Mouse (Mus musculus) forebrain, embryonic 12.5 days (tissue): ENCODE measurements at regions not wholly inside any gene's neighbourhood (a gene's known extent, or its start where the extent isn't known, plus 50 kb on each side); places are given as distances from the start of the nearest gene placed in this dataset.
A peak's percentile ranks its signal among the peaks of the same experiment; 100 is the strongest.

ENCODE experiments used
- ATAC-seq: fragments of 200-750 bp; cut with Nextera tagmentation; 2 replicates; pipeline ENCODE4 v1.8.0; 2017; ENCODE audit warnings: moderate TSS enrichment; ENCODE audit not compliant: low FRiP score
- H3K27ac ChIP-seq: fragments of 300-500 bp; sonication (generic); 2 replicates; pipeline ENCODE4 v1.5.1; 2016; ENCODE audit warnings: mild to moderate bottlenecking
- H3K27me3 ChIP-seq: fragments of 300-500 bp; sonication (generic); 2 replicates; pipeline ENCODE4 v1.6.1; 2016; ENCODE audit warnings: mild to moderate bottlenecking
- H3K36me3 ChIP-seq: fragments of 300-500 bp; sonication (generic); replicated peaks from 2 replicates; pipeline ENCODE4 v1.6.1; 2016; ENCODE audit warnings: mild to moderate bottlenecking
- H3K4me1 ChIP-seq: fragments of 300-500 bp; sonication (generic); 2 replicates; pipeline ENCODE4 v1.6.1; 2016
- H3K4me2 ChIP-seq: fragments of 300-500 bp; sonication (generic); 2 replicates; pipeline ENCODE4 v1.6.1; 2016; ENCODE audit warnings: mild to moderate bottlenecking, moderate library complexity
- H3K4me3 ChIP-seq: fragments of 300-500 bp; sonication (generic); replicated peaks from 2 replicates; pipeline ENCODE4 v1.5.1; 2016; ENCODE audit warnings: mild to moderate bottlenecking
- H3K9ac ChIP-seq: fragments of 300-500 bp; sonication (generic); 2 replicates; pipeline ENCODE4 v1.6.1; 2016; ENCODE audit warnings: mild to moderate bottlenecking
- H3K9me3 ChIP-seq: fragments of 300-500 bp; sonication (generic); 2 replicates; pipeline ENCODE4 v1.6.1; 2016
- WGBS: fragments of 180-500 bp; shearing (Covaris S2); methylation state at CpG from one replicate; pipeline ENCODE4 v1.1.7; 2016; 5-methylcytosine and 5-hydroxymethylcytosine counted together

GRCm38 (mm10) chr3:40094040-40094439 is 437.0 kb upstream of the Intu start:
- WGBS, result 48% methylated on average over 6 of the region's 6 CpGs
- Histone ChIP-seq H3K4me3 (no peak overlapping the region), H3K4me1 (peaks cover 18% of the 10 kb centered on the region)

GRCm38 (mm10) chr3:40094701-40095100 is 436.4 kb upstream of the Intu start:
- Histone ChIP-seq H3K27me3 (0 out of 2 replicates have a peak, but pooled peaks cover 3% of the 10 kb centered on the region), H3K4me2 (no peak overlapping the region), H3K4me3 (no peak overlapping the region), H3K36me3 (no peaks in the 10 kb centered on the region), H3K27ac (no peak overlapping the region), H3K9ac (no peak overlapping the region), H3K9me3 (no peaks in the 10 kb centered on the region; the same call in 1 of the 2 replicates), H3K4me1 (peaks cover 18% of the 10 kb centered on the region)
- no peak for ATAC-seq

More at GRCm38 (mm10) chr3:40094040-40094439, 437.0 kb upstream of the Intu start:
- Histone ChIP-seq H3K36me3 (no peaks in the 10 kb centered on the region), H3K9me3 (no peaks in the 10 kb centered on the region; the same call in 1 of the 2 replicates), H3K27me3 (no peaks in the 10 kb centered on the region), H3K4me2 (no peak overlapping the region), H3K9ac (no peak overlapping the region), H3K27ac (peak overlapping the region; percentile 61; the same call in 1 of the 2 replicates)
- ATAC-seq, result no peak

- Histone ChIP-seq H3K36me3 (no peaks in the 10 kb centered on the region), H3K9ac (no peak overlapping the region), H3K27ac (peak overlapping the region; percentile 56), H3K4me3 (no peak overlapping the region), H3K4me1 (peaks cover 12% of the 10 kb centered on the region), H3K9me3 (no peaks in the 10 kb centered on the region; the same call in 1 of the 2 replicates), H3K4me2 (no peak overlapping the region), H3K27me3 (0 out of 2 replicates have a peak, but pooled peaks cover 3% of the 10 kb centered on the region)
- ATAC-seq, result peak; percentile 97; the same call in 1 of the 2 replicates
- WGBS, result 9% methylated on average over 4 of the region's 4 CpGs
Measured at GRCm38 (mm10) chr3:40102698-40103097, 428.4 kb upstream of the Intu start.

- H3K27me3 ChIP-seq, result no peaks in the 10 kb centered on the region
- H3K36me3 ChIP-seq, result no peaks in the 10 kb centered on the region
- no peak overlapping the region for H3K9ac ChIP-seq
- H3K4me3 ChIP-seq, result no peak overlapping the region
- H3K9me3 ChIP-seq, result no peaks in the 10 kb centered on the region
- H3K4me2 ChIP-seq, result no peak overlapping the region
- ATAC-seq, result no peak
- no peak overlapping the region for H3K27ac ChIP-seq
- 63% methylated on average over 4 of the region's 4 CpGs for WGBS
- H3K4me1 ChIP-seq, result peaks cover 14% of the 10 kb centered on the region
Measured at GRCm38 (mm10) chr3:40114811-40115210, 416.3 kb upstream of the Intu start.

- H3K36me3 ChIP-seq, result no peaks in the 10 kb centered on the region
- no peak overlapping the region for H3K27ac ChIP-seq
- H3K9me3 ChIP-seq, result no peaks in the 10 kb centered on the region
- H3K4me2 ChIP-seq, result no peak overlapping the region
- WGBS, result 78% methylated on average over 3 of the region's 3 CpGs
- peaks cover 34% of the 10 kb centered on the region for H3K4me1 ChIP-seq
- no peak overlapping the region for H3K4me3 ChIP-seq
- H3K9ac ChIP-seq, result no peak overlapping the region
- no peaks in the 10 kb centered on the region for H3K27me3 ChIP-seq
- no peak for ATAC-seq
Measured at GRCm38 (mm10) chr3:40118551-40118950, 412.5 kb upstream of the Intu start.

- H3K27ac ChIP-seq, result peak overlapping the region; percentile 75
- peaks cover 43% of the 10 kb centered on the region for H3K4me1 ChIP-seq
Measured at GRCm38 (mm10) chr3:40119462-40119861, 411.6 kb upstream of the Intu start.

GRCm38 (mm10) chr3:40120298-40120875 is 410.7 kb upstream of the Intu start:
- no peaks in the 10 kb centered on the region for H3K9me3 ChIP-seq
- peak overlapping the region; percentile 75 for H3K27ac ChIP-seq
- no peaks in the 10 kb centered on the region for H3K27me3 ChIP-seq
- H3K4me1 ChIP-seq, result peaks cover 47% of the 10 kb centered on the region
- no peaks in the 10 kb centered on the region for H3K36me3 ChIP-seq
- ATAC-seq, result peak; percentile 82
- no peak overlapping the region for H3K4me3 ChIP-seq
- no peak overlapping the region for H3K4me2 ChIP-seq
- 20% methylated on average over 4 of the region's 4 CpGs for whole genome bisulfite sequencing
- H3K9ac ChIP-seq, result no peak overlapping the region

More at GRCm38 (mm10) chr3:40119462-40119861, 411.6 kb upstream of the Intu start:
- 31% methylated on average over 1 of the region's 1 CpGs for WGBS
- ATAC-seq, result no peak
- Histone ChIP-seq H3K4me2 (no peak overlapping the region), H3K27me3 (no peaks in the 10 kb centered on the region), H3K9me3 (no peaks in the 10 kb centered on the region), H3K9ac (no peak overlapping the region), H3K4me3 (no peak overlapping the region), H3K36me3 (no peaks in the 10 kb centered on the region)

GRCm38 (mm10) chr3:40123558-40124236 is 407.4 kb upstream of the Intu start:
- H3K4me2 ChIP-seq, result no peak overlapping the region
- H3K27ac ChIP-seq, result peak overlapping the region; percentile 68
- H3K27me3 ChIP-seq, result no peaks in the 10 kb centered on the region
- no peak overlapping the region for H3K9ac ChIP-seq
- H3K4me3 ChIP-seq, result no peak overlapping the region
- H3K4me1 ChIP-seq, result peaks cover 44% of the 10 kb centered on the region
- H3K36me3 ChIP-seq, result no peaks in the 10 kb centered on the region
- no peaks in the 10 kb centered on the region for H3K9me3 ChIP-seq
- peak; percentile 54 for ATAC-seq
- 45% methylated on average over 9 of the region's 9 CpGs for WGBS

GRCm38 (mm10) chr3:40126903-40127302 is 404.2 kb upstream of the Intu start:
- Histone ChIP-seq H3K9me3 (no peaks in the 10 kb centered on the region), H3K27ac (no peak overlapping the region), H3K4me2 (no peak overlapping the region), H3K4me3 (no peak overlapping the region), H3K27me3 (no peaks in the 10 kb centered on the region), H3K4me1 (peaks cover 20% of the 10 kb centered on the region), H3K36me3 (no peaks in the 10 kb centered on the region), H3K9ac (no peak overlapping the region)
- ATAC-seq, result no peak
- 92% methylated on average over 2 of the region's 2 CpGs for WGBS

- H3K4me2 ChIP-seq, result no peak overlapping the region
- ATAC-seq, result no peak
- no peaks in the 10 kb centered on the region for H3K9me3 ChIP-seq
- H3K27ac ChIP-seq, result no peak overlapping the region
- WGBS, result 88% methylated on average over 8 of the region's 8 CpGs
- no peaks in the 10 kb centered on the region for H3K4me1 ChIP-seq
- no peaks in the 10 kb centered on the region for H3K36me3 ChIP-seq
- H3K9ac ChIP-seq, result no peak overlapping the region
- H3K4me3 ChIP-seq, result no peak overlapping the region
- no peaks in the 10 kb centered on the region for H3K27me3 ChIP-seq
Measured at GRCm38 (mm10) chr3:40130858-40131584, 400.1 kb upstream of the Intu start.

- Histone ChIP-seq H3K4me1 (no peaks in the 10 kb centered on the region), H3K9me3 (no peaks in the 10 kb centered on the region), H3K4me3 (no peak overlapping the region), H3K27ac (no peak overlapping the region), H3K9ac (no peak overlapping the region), H3K36me3 (no peaks in the 10 kb centered on the region), H3K4me2 (no peak overlapping the region), H3K27me3 (no peaks in the 10 kb centered on the region)
- 86% methylated on average over 5 of the region's 5 CpGs for WGBS
- no peak for ATAC-seq
Measured at GRCm38 (mm10) chr3:40138671-40139070, 392.4 kb upstream of the Intu start.

- no peak overlapping the region for H3K27ac ChIP-seq
- H3K4me3 ChIP-seq, result no peak overlapping the region
- WGBS, result 87% methylated on average over 5 of the region's 5 CpGs
- no peaks in the 10 kb centered on the region for H3K27me3 ChIP-seq
- no peak overlapping the region for H3K4me2 ChIP-seq
- no peak overlapping the region for H3K9ac ChIP-seq
- no peaks in the 10 kb centered on the region for H3K36me3 ChIP-seq
- no peaks in the 10 kb centered on the region for H3K4me1 ChIP-seq
- no peak for ATAC-seq
- no peaks in the 10 kb centered on the region for H3K9me3 ChIP-seq
Measured at GRCm38 (mm10) chr3:40142229-40142628, 388.9 kb upstream of the Intu start.
